Comparison of ENCODE assay signal across 34 mouse cellular contexts in genomic region chrX:99430358-99430757, GRCm38 (mm10).
"Had no signal": no experiment of that assay in that cellular context is flagged by ENCODE, and none has a peak within 500 bp of the region (broad histone marks: within the 10 kb centered on the region; RNA-seq: fewer than 3 reads in every experiment).

No protein-coding gene starts in this region.

- H3K4me3 ChIP-seq: heart, embryonic 12.5 days; heart, embryonic 13.5 days; heart, embryonic 15.5 days; hindbrain, embryonic 10.5 days; hindbrain, embryonic 12.5 days; hindbrain, embryonic 13.5 days; hindbrain, embryonic 15.5 days; intestine, embryonic 15.5 days; kidney, embryonic 15.5 days; layer of hippocampus, adult 2 months; left cerebral cortex, adult 2 months had no signal

- DNase-seq: heart, postnatal 10 days; heart, postnatal 14 days; heart, postnatal 36 days; heart, postnatal 4 days; kidney, adult 11 months; kidney, adult 18-20 months; kidney, adult 2 months; kidney, adult 8-10 months; kidney, adult 9 months; kidney, postnatal 10 days; kidney, postnatal 14 days; kidney, postnatal 25 days; kidney, postnatal 36 days; kidney, postnatal 4 days; layer of hippocampus, adult 9-11 months; layer of hippocampus, postnatal 36 days had no signal

- H3K4me2 ChIP-seq: heart, embryonic 12.5 days; heart, embryonic 13.5 days; heart, embryonic 15.5 days; hindbrain, embryonic 12.5 days; hindbrain, embryonic 13.5 days; hindbrain, embryonic 14.5 days; hindbrain, embryonic 15.5 days; intestine, embryonic 15.5 days; kidney, embryonic 15.5 days had no signal

- ATAC-seq: hindbrain, embryonic 16.5 days; hindbrain, postnatal 0 days; inflammation-experienced regulatory T-cells, adult 6 months; intestine, embryonic 15.5 days; intestine, embryonic 16.5 days; intestine, postnatal 0 days had no signal

- H3K4me1 ChIP-seq: hindbrain, embryonic 15.5 days had no signal

- H3K9me3 ChIP-seq: heart, embryonic 12.5 days; heart, embryonic 13.5 days; heart, embryonic 15.5 days; hindbrain, embryonic 10.5 days; hindbrain, embryonic 12.5 days; hindbrain, embryonic 13.5 days; hindbrain, embryonic 15.5 days; intestine, embryonic 15.5 days; kidney, embryonic 15.5 days had no signal

- H3K36me3 ChIP-seq: heart, embryonic 12.5 days; heart, embryonic 13.5 days; heart, embryonic 15.5 days; hindbrain, embryonic 10.5 days; hindbrain, embryonic 12.5 days; hindbrain, embryonic 13.5 days; hindbrain, embryonic 15.5 days; intestine, embryonic 15.5 days; kidney, embryonic 15.5 days had no signal

- H3K9ac ChIP-seq: heart, embryonic 12.5 days; heart, embryonic 13.5 days; heart, embryonic 15.5 days; hindbrain, embryonic 12.5 days; hindbrain, embryonic 13.5 days; hindbrain, embryonic 14.5 days; hindbrain, embryonic 15.5 days; intestine, embryonic 15.5 days; kidney, embryonic 15.5 days had no signal

- H3K27ac ChIP-seq: heart, embryonic 13.5 days; heart, embryonic 15.5 days; hindbrain, embryonic 10.5 days; hindbrain, embryonic 12.5 days; hindbrain, embryonic 13.5 days; hindbrain, embryonic 14.5 days; hindbrain, embryonic 15.5 days; hindbrain, postnatal 0 days; intestine, embryonic 15.5 days; kidney, embryonic 15.5 days; kidney, postnatal 0 days; layer of hippocampus, adult 2 months; left cerebral cortex, adult 2 months had no signal
